Mouse (Mus musculus) liver, embryonic 14.5 days (tissue): Measurements from ENCODE around the gene Irx3.

ENCODE experiments used
- CTCF ChIP-seq: IDR thresholded peaks from 2 replicates; pipeline ENCODE4 v1.5.1; 2016; ENCODE audit warnings: antibody characterized with exemption, low read depth, control low read depth
- EP300 ChIP-seq: IDR thresholded peaks from 2 replicates; pipeline ENCODE4 v1.6.1; 2016; ENCODE audit warnings: antibody characterized with exemption, low read depth

- no peak for TF ChIP-seq CTCF
- TF ChIP-seq EP300, result no peak
Observed at GRCm38 (mm10) chr8:91804403-91805253, 2.8 kb upstream of the Irx3 start.
